Mouse (Mus musculus): ENCODE results near the gene Ociad1.

- TF ChIP-seq POLR2A (IDR thresholded peaks at IDR 0.05; ENCODE audit: borderline replicate concordance, insufficient read depth, low read length): no peak
- TF ChIP-seq CTCF (IDR thresholded peaks at IDR 0.05; ENCODE audit: borderline replicate concordance, insufficient read depth, low read depth, low read length): no peak
Measured at GRCm38 (mm10) chr5:73252739-73253138, 39.8 kb upstream of the Ociad1 start.
